Mouse (Mus musculus): ENCODE measurements around the gene Olfr1283. TPM values are rescaled to one million over a fixed set of nuclear protein-coding genes. Genes with fewer than 3 reads are reported as not detected.
"Not testable (repeated sequence)": the region's sequence is repeated elsewhere in the genome, so short reads cannot be mapped to it uniquely, and the experiment has no call there.

Olfr1283 gene
- polyA plus RNA-seq (2012; fragmentation: generic; extraction: Trizol), result not detected
- long read RNA-seq, experiment 1, result 0 reads
- long read RNA-seq, experiment 2, result 0 reads

DNA sequence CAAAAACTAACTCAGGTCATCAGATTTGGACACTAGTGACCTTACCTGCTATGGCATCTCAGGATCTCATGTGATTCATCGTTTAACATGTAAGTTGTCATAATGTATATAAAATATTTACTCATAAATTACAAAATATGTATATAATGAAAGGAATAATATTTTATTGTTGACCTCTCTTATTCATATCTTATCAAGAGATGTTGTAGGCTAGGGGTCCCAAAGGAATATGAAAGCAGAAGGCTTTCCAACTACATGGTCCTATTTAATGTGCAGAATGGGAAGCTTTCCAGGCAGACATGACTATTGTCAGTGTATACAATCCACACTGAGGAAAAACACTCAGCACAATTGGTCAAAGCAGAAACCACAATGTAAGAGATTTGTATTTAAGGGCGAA, at the start of gene Olfr1283:
TSS of gene Olfr1283 (plus strand) at position 301 of the 400 bp plus-strand sequence.
- Histone ChIP-seq H3K36me3 (ENCODE audit: control insufficient read depth, insufficient read depth) (no peaks in the 10 kb centered on the region), H3ac (ENCODE audit: control insufficient read depth, insufficient read length, low read depth) (no peak within 1 kb of the TSS), H3K4me3 (ENCODE audit: insufficient read depth, poor library complexity, severe bottlenecking) (no peak within 1 kb of the TSS), H3K79me2 (ENCODE audit: control insufficient read depth, insufficient read depth) (no peaks in the 10 kb centered on the region), H3K79me3 (ENCODE audit: low read depth) (no peaks in the 10 kb centered on the region), H3K27me3 (ENCODE audit: control insufficient read depth, insufficient read depth, insufficient read length) (no peaks in the 10 kb centered on the region)
- no peak for TF ChIP-seq USF1 (IDR thresholded peaks at IDR 0.05; ENCODE audit: low read depth)
- TF ChIP-seq MYOD1 (IDR thresholded peaks at IDR 0.05; ENCODE audit: control insufficient read depth, insufficient read length, low read depth), result no peak
- no peak for TF ChIP-seq CEBPB (IDR thresholded peaks at IDR 0.05; ENCODE audit: low read depth)
- TF ChIP-seq MAX (IDR thresholded peaks at IDR 0.05), result no peak
- TF ChIP-seq FOSL1 (IDR thresholded peaks at IDR 0.05; ENCODE audit: insufficient read depth, low read length, poor library complexity, severe bottlenecking), result no peak
- TF ChIP-seq CTCF (IDR thresholded peaks at IDR 0.05; ENCODE audit: control insufficient read depth, insufficient read depth, insufficient read length), result no peak
- no peak for TF ChIP-seq MYOG (IDR thresholded peaks at IDR 0.05; ENCODE audit: control insufficient read depth, extremely low read depth, insufficient read length)

GRCm38 (mm10) chr2:111326220-111326619, 40.4 kb upstream of the Olfr1283 start, which contains the start of gene Olfr1281:
Gene Olfr1281 (plus strand): TSS chr2:111326520.
- no peaks in the 10 kb centered on the region for H3K36me3 ChIP-seq (ENCODE audit: control insufficient read depth, insufficient read depth)
- no peaks in the 10 kb centered on the region for H3K27me3 ChIP-seq (ENCODE audit: control insufficient read depth, insufficient read depth, insufficient read length)
- no peak for TF ChIP-seq FOSL1 (IDR thresholded peaks at IDR 0.05; ENCODE audit: insufficient read depth, low read length, poor library complexity, severe bottlenecking)
- no peak for TF ChIP-seq MAX (IDR thresholded peaks at IDR 0.05)
- TF ChIP-seq USF1 (IDR thresholded peaks at IDR 0.05; ENCODE audit: low read depth), result no peak
- no peak for TF ChIP-seq CEBPB (IDR thresholded peaks at IDR 0.05; ENCODE audit: low read depth)
- TF ChIP-seq MYOG (IDR thresholded peaks at IDR 0.05; ENCODE audit: control insufficient read depth, extremely low read depth, insufficient read length), result no peak
- TF ChIP-seq CTCF (IDR thresholded peaks at IDR 0.05; ENCODE audit: control insufficient read depth, insufficient read depth, insufficient read length), result no peak
- no peak for TF ChIP-seq MYOD1 (IDR thresholded peaks at IDR 0.05; ENCODE audit: control insufficient read depth, insufficient read length, low read depth)
- no peaks in the 10 kb centered on the region for H3K79me2 ChIP-seq (ENCODE audit: control insufficient read depth, insufficient read depth)
- no peaks in the 10 kb centered on the region for H3K79me3 ChIP-seq (ENCODE audit: low read depth)
- H3K4me3 ChIP-seq (ENCODE audit: insufficient read depth, poor library complexity, severe bottlenecking), result no peak within 1 kb of the TSS
- no peak within 1 kb of the TSS for H3ac ChIP-seq (ENCODE audit: control insufficient read depth, insufficient read length, low read depth)

GRCm38 (mm10) chr2:111333721-111334120, 32.9 kb upstream of the Olfr1283 start:
- H3K27me3 ChIP-seq (ENCODE audit: control insufficient read depth, insufficient read depth, insufficient read length), result not testable (repeated sequence)

GRCm38 (mm10) chr2:111335976-111336375, 30.6 kb upstream of the Olfr1283 start, which contains the start of gene Olfr1282:
Gene Olfr1282 (minus strand): TSS chr2:111336076.
- no peaks in the 10 kb centered on the region for H3K36me3 ChIP-seq (ENCODE audit: control insufficient read depth, insufficient read depth)
- H3ac ChIP-seq (ENCODE audit: control insufficient read depth, insufficient read length, low read depth), result no peak within 1 kb of the TSS
- no peaks in the 10 kb centered on the region for H3K27me3 ChIP-seq (ENCODE audit: control insufficient read depth, insufficient read depth, insufficient read length)
- no peaks in the 10 kb centered on the region for H3K79me2 ChIP-seq (ENCODE audit: control insufficient read depth, insufficient read depth)
- TF ChIP-seq MYOD1 (IDR thresholded peaks at IDR 0.05; ENCODE audit: control insufficient read depth, insufficient read length, low read depth) (no peak), FOSL1 (IDR thresholded peaks at IDR 0.05; ENCODE audit: insufficient read depth, low read length, poor library complexity, severe bottlenecking) (no peak), CTCF (IDR thresholded peaks at IDR 0.05; ENCODE audit: control insufficient read depth, insufficient read depth, insufficient read length) (no peak), CEBPB (IDR thresholded peaks at IDR 0.05; ENCODE audit: low read depth) (no peak), MAX (IDR thresholded peaks at IDR 0.05) (no peak), USF1 (IDR thresholded peaks at IDR 0.05; ENCODE audit: low read depth) (no peak)
- H3K4me3 ChIP-seq (ENCODE audit: insufficient read depth, poor library complexity, severe bottlenecking), result no peak within 1 kb of the TSS
- H3K79me3 ChIP-seq (ENCODE audit: low read depth), result no peaks in the 10 kb centered on the region

More at GRCm38 (mm10) chr2:111333721-111334120, 32.9 kb upstream of the Olfr1283 start:
- not testable (repeated sequence) for H3K79me2 ChIP-seq (ENCODE audit: control insufficient read depth, insufficient read depth); H3K79me3 ChIP-seq (ENCODE audit: low read depth); H3K4me3 ChIP-seq (ENCODE audit: insufficient read depth, poor library complexity, severe bottlenecking); H3ac ChIP-seq (ENCODE audit: control insufficient read depth, insufficient read length, low read depth); H3K36me3 ChIP-seq (ENCODE audit: control insufficient read depth, insufficient read depth)

GRCm38 (mm10) chr2:111375222-111375621, 8.6 kb downstream of the Olfr1283 start, which contains the start of gene Olfr1284:
Gene Olfr1284 (plus strand): TSS chr2:111375522.
- H3ac ChIP-seq (ENCODE audit: control insufficient read depth, insufficient read length, low read depth), result no peak within 1 kb of the TSS
- no peaks in the 10 kb centered on the region for H3K36me3 ChIP-seq (ENCODE audit: control insufficient read depth, insufficient read depth)
- H3K79me2 ChIP-seq (ENCODE audit: control insufficient read depth, insufficient read depth), result no peaks in the 10 kb centered on the region
- TF ChIP-seq CEBPB (IDR thresholded peaks at IDR 0.05; ENCODE audit: low read depth) (no peak), CTCF (IDR thresholded peaks at IDR 0.05; ENCODE audit: control insufficient read depth, insufficient read depth, insufficient read length) (no peak), USF1 (IDR thresholded peaks at IDR 0.05; ENCODE audit: low read depth) (no peak), MYOG (IDR thresholded peaks at IDR 0.05; ENCODE audit: control insufficient read depth, extremely low read depth, insufficient read length) (no peak), MYOD1 (IDR thresholded peaks at IDR 0.05; ENCODE audit: control insufficient read depth, insufficient read length, low read depth) (no peak)
- H3K79me3 ChIP-seq (ENCODE audit: low read depth), result no peaks in the 10 kb centered on the region
- no peak within 1 kb of the TSS for H3K4me3 ChIP-seq (ENCODE audit: insufficient read depth, poor library complexity, severe bottlenecking)
- H3K27me3 ChIP-seq (ENCODE audit: control insufficient read depth, insufficient read depth, insufficient read length), result no peaks in the 10 kb centered on the region

Other genes starting within 250 kb of the Olfr1283 start
- gene Gm15130, start 213.9 kb upstream of the Olfr1283 start, polyA plus RNA-seq (2012; fragmentation: generic; extraction: Trizol), result not detected
- not detected for gene 4930430A15Rik, start 137.2 kb upstream of the Olfr1283 start, polyA plus RNA-seq (2012; fragmentation: generic; extraction: Trizol)
- not detected for gene Olfr1275, start 131.5 kb upstream of the Olfr1283 start, polyA plus RNA-seq (2012; fragmentation: generic; extraction: Trizol)
- not detected for gene Olfr1276, start 112.3 kb upstream of the Olfr1283 start, polyA plus RNA-seq (2012; fragmentation: generic; extraction: Trizol)
- gene Olfr1277, start 92.7 kb upstream of the Olfr1283 start, polyA plus RNA-seq (2012; fragmentation: generic; extraction: Trizol), result not detected
- not detected for gene Olfr1278, start 76.7 kb upstream of the Olfr1283 start, polyA plus RNA-seq (2012; fragmentation: generic; extraction: Trizol)
- not detected for gene Olfr1279, start 66.2 kb upstream of the Olfr1283 start, polyA plus RNA-seq (2012; fragmentation: generic; extraction: Trizol)
- not detected for gene Olfr1280, start 52.8 kb upstream of the Olfr1283 start, polyA plus RNA-seq (2012; fragmentation: generic; extraction: Trizol)
- not detected for gene Olfr1281, start 40.3 kb upstream of the Olfr1283 start, polyA plus RNA-seq (2012; fragmentation: generic; extraction: Trizol)
- not detected for gene Olfr1282, start 30.7 kb upstream of the Olfr1283 start, polyA plus RNA-seq (2012; fragmentation: generic; extraction: Trizol)
- not detected for gene Olfr1284, start 8.7 kb downstream of the Olfr1283 start, polyA plus RNA-seq (2012; fragmentation: generic; extraction: Trizol)
- gene Olfr1286, start 56.3 kb downstream of the Olfr1283 start, polyA plus RNA-seq (2012; fragmentation: generic; extraction: Trizol), result not detected
- gene Olfr1287, start 82.4 kb downstream of the Olfr1283 start, polyA plus RNA-seq (2012; fragmentation: generic; extraction: Trizol), result not detected
- gene Olfr1288, start 107.3 kb downstream of the Olfr1283 start, polyA plus RNA-seq (2012; fragmentation: generic; extraction: Trizol), result not detected
- not detected for gene Olfr1289, start 114.0 kb downstream of the Olfr1283 start, polyA plus RNA-seq (2012; fragmentation: generic; extraction: Trizol)
- gene Olfr1290, start 127.0 kb downstream of the Olfr1283 start, polyA plus RNA-seq (2012; fragmentation: generic; extraction: Trizol), result not detected
- gene Olfr1291-ps1, start 130.4 kb downstream of the Olfr1283 start, polyA plus RNA-seq (2012; fragmentation: generic; extraction: Trizol), result not detected
- gene Olfr1293-ps, start 158.4 kb downstream of the Olfr1283 start, polyA plus RNA-seq (2012; fragmentation: generic; extraction: Trizol), result not detected
- not detected for gene Olfr1294, start 173.5 kb downstream of the Olfr1283 start, polyA plus RNA-seq (2012; fragmentation: generic; extraction: Trizol)
- not detected for gene Olfr1295, start 202.9 kb downstream of the Olfr1283 start, polyA plus RNA-seq (2012; fragmentation: generic; extraction: Trizol)

Data from C2C12 (cell line).